Mouse (Mus musculus) thymus, adult 2 months (tissue): Measurements from ENCODE around the gene Smarcd1.
"Not testable (repeated sequence)": the region's sequence is repeated elsewhere in the genome, so short reads cannot be mapped to it uniquely, and the experiment has no call there.

ENCODE experiments used
- CTCF ChIP-seq: fragments of 200-500 bp; IDR thresholded peaks from 2 replicates; pipeline ENCODE4 v1.5.1; 2012; ENCODE audit warnings: mild to moderate bottlenecking, control low read depth, low read length, moderate library complexity, borderline replicate concordance; ENCODE audit not compliant: control insufficient read depth, poor library complexity, insufficient read depth; ENCODE audit errors: extremely low read depth
- POLR2A ChIP-seq: fragments of 200-500 bp; IDR thresholded peaks from 2 replicates; pipeline ENCODE4 v1.6.1; 2012; ENCODE audit warnings: mild to moderate bottlenecking, low read length, control low read depth, moderate library complexity; ENCODE audit not compliant: control insufficient read depth, poor library complexity, insufficient read depth; ENCODE audit errors: extremely low read depth

DNA sequence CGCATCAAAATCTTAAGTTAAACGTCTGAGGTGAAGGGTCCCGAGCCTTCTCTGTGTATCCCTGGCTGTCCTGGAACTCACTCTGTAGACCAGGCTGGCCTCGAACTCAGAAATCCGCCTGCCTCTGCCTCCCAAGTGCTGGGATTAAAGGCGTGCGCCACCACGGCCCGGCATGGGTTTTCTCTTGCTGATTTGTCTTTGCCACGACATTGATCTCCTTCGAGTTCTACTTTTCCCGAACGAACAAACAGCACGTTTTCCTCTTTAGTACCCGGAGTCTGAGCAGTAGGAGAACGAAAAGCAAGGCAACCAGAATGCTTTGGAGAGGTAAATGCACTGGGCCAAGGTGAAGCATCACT is 310 bp upstream of the Smarcd1 start:
- TF ChIP-seq CTCF, POLR2A: not testable (repeated sequence)
